Mouse (Mus musculus): ENCODE results near the gene Lcmt1.

DNA sequence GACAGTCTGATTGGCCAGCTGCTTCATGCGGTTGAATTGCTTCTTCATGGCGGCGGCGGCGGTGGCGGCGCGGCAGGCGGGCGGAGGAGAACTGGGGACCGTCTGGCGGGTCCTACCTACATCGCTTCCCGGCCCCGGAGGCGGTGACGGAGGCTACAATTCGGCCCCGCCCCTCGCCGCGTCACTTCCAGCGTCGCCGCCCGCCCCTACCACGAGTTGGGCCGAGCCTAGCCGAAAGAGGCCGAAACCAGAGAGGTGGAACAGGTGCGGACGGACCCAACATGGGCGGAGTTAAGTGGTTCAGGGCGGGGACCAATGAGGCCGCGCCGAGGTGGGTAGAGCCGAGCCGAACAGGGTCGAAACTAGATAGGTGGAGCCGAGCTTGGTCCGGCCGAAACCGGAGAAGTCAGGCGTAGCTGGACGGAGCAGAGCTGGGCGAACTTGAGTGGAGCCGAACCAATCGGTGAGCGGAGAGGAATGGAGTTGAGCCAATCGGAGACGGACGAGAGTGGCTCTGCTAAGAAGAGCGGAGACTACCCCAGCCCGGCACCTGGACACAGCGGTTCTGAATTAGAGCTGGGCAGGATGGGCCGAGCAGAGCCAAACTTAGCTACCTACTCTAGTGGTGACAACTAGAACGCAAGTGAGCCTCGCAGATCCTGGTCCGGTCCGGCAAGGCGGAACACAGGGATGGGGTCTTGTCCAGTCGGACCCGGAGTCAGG lies at the start of gene Lcmt1, which contains the start of gene Arhgap17:
- TF ChIP-seq TAL1 (IDR thresholded peaks at IDR 0.05; ENCODE audit: low read length) = no peak
- TF ChIP-seq GATA1 (IDR thresholded peaks at IDR 0.05; ENCODE audit: low read length) = no peak

Data from erythroblast, embryonic 14.5 days (primary cell).